Mouse (Mus musculus) embryonic facial prominence, embryonic 11.5 days (tissue): Measurements from ENCODE around the gene Rbfox3. TPM values are rescaled to one million over a fixed set of nuclear protein-coding genes. Genes with fewer than 3 reads are reported as not detected.

Experiments
- ATAC-seq: fragments of 200-750 bp; cut with Nextera tagmentation; replicated peaks from 2 replicates; pipeline ENCODE4 v1.8.0; 2017; ENCODE audit warnings: low read depth; ENCODE audit not compliant: insufficient number of reproducible peaks, low FRiP score, low TSS enrichment
- DNase-seq: peaks from one replicate; pipeline ENCODE4 v3.0.0-alpha.2; 2015; ENCODE audit warnings: low spot score
- H3K27ac ChIP-seq: fragments of 300-500 bp; sonication (generic); replicated peaks from 2 replicates; pipeline ENCODE4 v1.5.1; 2014; ENCODE audit warnings: mild to moderate bottlenecking, low read depth, low read length, control low read depth
- H3K27me3 ChIP-seq: fragments of 300-500 bp; sonication (generic); 2 replicates; pipeline ENCODE4 v1.6.1; 2014; ENCODE audit warnings: mild to moderate bottlenecking, low read length, moderate library complexity, mixed read lengths; ENCODE audit not compliant: control insufficient read depth, insufficient read depth
- H3K36me3 ChIP-seq: fragments of 300-500 bp; sonication (generic); replicated peaks from 2 replicates; pipeline ENCODE4 v1.6.1; 2014; ENCODE audit warnings: low read depth, mild to moderate bottlenecking, low read length, moderate library complexity, mixed read lengths; ENCODE audit not compliant: control insufficient read depth, insufficient read depth
- H3K4me1 ChIP-seq: fragments of 300-500 bp; sonication (generic); 2 replicates; pipeline ENCODE4 v1.6.1; 2014; ENCODE audit warnings: low read length, mixed read lengths; ENCODE audit not compliant: control insufficient read depth, insufficient read depth
- H3K4me2 ChIP-seq: fragments of 300-500 bp; sonication (generic); 2 replicates; pipeline ENCODE4 v1.6.1; 2014; ENCODE audit warnings: low read depth, mild to moderate bottlenecking, control low read depth, low read length, moderate library complexity
- H3K4me3 ChIP-seq: fragments of 300-500 bp; sonication (generic); 2 replicates; pipeline ENCODE4 v1.5.1; 2014; ENCODE audit warnings: low read depth, low read length, control low read depth
- H3K9ac ChIP-seq: fragments of 300-500 bp; sonication (generic); replicated peaks from 2 replicates; pipeline ENCODE4 v1.6.1; 2014; ENCODE audit warnings: mild to moderate bottlenecking, control low read depth, low read length
- H3K9me3 ChIP-seq: fragments of 300-500 bp; sonication (generic); replicated peaks from 2 replicates; pipeline ENCODE4 v1.6.1; 2016; ENCODE audit warnings: mild to moderate bottlenecking, low read length, inconsistent platforms, mixed read lengths; ENCODE audit not compliant: control insufficient read depth
- WGBS: fragments of 180-500 bp; shearing (Covaris S2); extraction: QIAGEN DNeasy Blood & Tissue Kit; methylation state at CpG from one replicate; pipeline ENCODE4 v1.1.7; 2014; 5-methylcytosine and 5-hydroxymethylcytosine counted together
- polyA plus RNA-seq: library from polyadenylated mRNA; unstranded; fragments of >200 nt; fragmentation: Nextera tagmentation; extraction: Ambion mirVana; gene quantifications from 2 replicates; pipeline ENCODE4 v1.2.1, GENCODE M21; 2014

Rbfox3 gene
- polyA plus RNA-seq, 1 experiment from 2014 or later: 2.5 TPM

DNA sequence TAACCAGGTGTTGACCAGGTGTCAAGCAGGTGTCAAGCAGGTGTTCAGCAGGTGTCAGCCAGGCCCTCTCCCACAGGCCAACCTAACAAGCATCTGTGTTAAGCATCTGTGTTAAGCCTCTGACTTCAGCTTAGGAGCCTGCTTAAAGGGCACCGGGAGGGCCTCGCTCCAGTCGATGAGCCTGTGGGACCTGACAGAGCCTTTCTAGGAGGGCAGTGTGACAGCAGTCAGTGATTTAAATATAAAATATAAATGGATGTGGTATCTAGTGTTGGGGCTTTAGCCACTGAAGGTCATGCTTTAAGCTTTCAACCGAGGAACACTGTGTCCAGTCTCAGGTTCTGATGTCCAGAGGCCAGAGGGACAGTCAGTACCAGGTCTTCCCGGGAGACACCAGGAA, 18.5 kb downstream of the Rbfox3 start:
- H3K36me3 ChIP-seq: no peaks in the 10 kb centered on the region
- H3K27ac ChIP-seq: no peak overlapping the region
- DNase-seq (no peak), ATAC-seq (no peak)
- H3K4me1 ChIP-seq: no peaks in the 10 kb centered on the region
- H3K9ac ChIP-seq: no peak overlapping the region
- H3K27me3 ChIP-seq: no peaks in the 10 kb centered on the region
- WGBS: 86% methylated on average over 5 of the region's 5 CpGs
- H3K4me3 ChIP-seq: no peak overlapping the region
- H3K9me3 ChIP-seq: no peaks in the 10 kb centered on the region
- no peak overlapping the region for H3K4me2 ChIP-seq

DNA sequence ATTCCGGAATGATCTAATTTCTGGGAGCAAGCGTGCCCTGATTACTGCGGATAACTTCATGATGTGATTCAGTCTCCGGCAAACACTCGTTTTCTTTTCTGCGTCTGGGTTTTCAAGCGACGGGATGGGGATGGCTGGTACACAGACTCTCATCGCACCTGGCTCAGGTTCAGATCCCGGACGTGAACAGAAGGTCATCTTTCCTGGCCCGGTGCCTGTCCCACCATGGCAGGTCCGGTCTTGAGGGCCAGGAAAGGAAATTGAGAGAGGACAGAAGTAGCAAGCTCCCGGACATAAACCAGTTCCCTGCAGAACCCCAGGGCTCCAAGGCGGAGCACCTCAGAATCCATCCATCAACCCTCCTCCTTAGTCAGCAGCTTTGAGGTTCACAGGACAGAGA, 19.9 kb downstream of the Rbfox3 start:
- no peak for DNase-seq
- no peaks in the 10 kb centered on the region for H3K27me3 ChIP-seq
- H3K4me1 ChIP-seq: no peaks in the 10 kb centered on the region
- H3K4me2 ChIP-seq: no peak overlapping the region
- H3K9ac ChIP-seq: no peak overlapping the region
- no peak for ATAC-seq
- no peaks in the 10 kb centered on the region for H3K36me3 ChIP-seq
- no peaks in the 10 kb centered on the region for H3K9me3 ChIP-seq
- WGBS: 88% methylated on average over 15 of the region's 15 CpGs
- no peak overlapping the region for H3K4me3 ChIP-seq
- no peak overlapping the region for H3K27ac ChIP-seq

DNA sequence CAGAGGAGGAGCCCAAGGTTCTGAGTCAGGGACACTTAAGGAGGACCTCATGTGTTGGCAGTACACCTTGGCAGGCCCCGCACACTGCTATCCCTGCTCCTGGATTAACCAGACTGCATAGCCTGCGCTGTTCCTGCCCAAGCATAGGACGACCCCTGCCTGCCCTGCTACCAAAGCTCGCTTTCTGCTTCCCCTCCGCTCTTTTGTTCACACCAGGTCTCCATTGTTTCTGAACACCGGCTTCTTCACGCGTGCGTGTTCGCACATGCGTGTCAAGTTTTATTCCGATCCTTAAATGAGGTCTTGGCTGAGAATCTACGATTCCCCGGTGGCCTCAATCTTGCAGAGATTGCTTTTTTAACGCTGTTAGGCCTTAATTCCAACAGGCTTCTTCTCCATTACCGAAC, 20.4 kb downstream of the Rbfox3 start:
- Histone ChIP-seq H3K27me3 (no peaks in the 10 kb centered on the region), H3K27ac (no peak overlapping the region), H3K36me3 (no peaks in the 10 kb centered on the region), H3K4me2 (no peak overlapping the region), H3K9ac (no peak overlapping the region), H3K4me3 (no peak overlapping the region), H3K9me3 (no peaks in the 10 kb centered on the region), H3K4me1 (no peaks in the 10 kb centered on the region)
- DNase-seq: no peak
- no peak for ATAC-seq
- WGBS: 71% methylated on average over 16 of the region's 16 CpGs

DNA sequence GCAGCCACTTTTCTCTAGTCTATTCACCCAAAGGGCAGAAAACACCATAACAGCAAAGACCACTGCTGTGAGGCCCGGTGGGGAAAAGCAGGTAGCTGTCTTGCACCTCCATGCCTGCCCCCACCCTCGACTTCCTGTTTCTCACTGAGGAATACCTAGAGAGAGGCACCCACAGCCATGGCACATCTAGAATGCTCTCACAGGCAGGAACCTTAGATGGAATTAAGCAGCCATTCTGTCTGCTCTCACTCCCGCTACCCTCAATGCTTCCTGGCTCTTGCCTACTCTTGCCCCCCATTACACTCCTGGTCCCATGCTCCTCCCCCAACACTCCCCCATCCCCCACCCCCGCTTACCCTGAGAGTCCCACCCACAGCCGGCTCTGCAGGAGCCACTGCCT, 20.9 kb downstream of the Rbfox3 start:
- Histone ChIP-seq H3K4me3 (no peak overlapping the region), H3K27ac (no peak overlapping the region)
- 71% methylated on average over 5 of the region's 5 CpGs for WGBS

DNA sequence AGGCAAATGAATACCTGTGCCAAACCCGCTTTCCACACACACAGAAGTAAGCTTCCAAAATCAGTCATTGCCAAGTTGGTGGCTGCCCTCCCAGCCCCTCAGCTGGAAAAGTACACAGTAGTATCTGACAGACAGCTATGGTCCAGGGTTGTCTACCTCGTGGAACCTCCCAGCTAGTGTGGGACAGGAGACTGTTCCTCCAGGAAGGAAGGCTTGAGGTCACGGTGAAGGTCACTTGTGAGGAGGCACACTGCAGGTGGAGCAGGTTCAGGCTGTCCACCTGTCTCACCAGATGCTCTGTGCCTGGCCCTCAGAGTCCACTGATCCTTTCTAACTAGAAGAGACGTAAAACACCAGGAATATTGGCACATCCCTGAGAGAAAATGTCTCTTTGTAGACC, 21.9 kb downstream of the Rbfox3 start:
- no peaks in the 10 kb centered on the region for H3K4me1 ChIP-seq
- H3K4me2 ChIP-seq: no peak overlapping the region
- H3K9me3 ChIP-seq: no peaks in the 10 kb centered on the region
- H3K4me3 ChIP-seq: no peak overlapping the region
- ATAC-seq (no peak), DNase-seq (no peak)
- no peaks in the 10 kb centered on the region for H3K27me3 ChIP-seq
- no peak overlapping the region for H3K27ac ChIP-seq
- WGBS: 81% methylated on average over 4 of the region's 4 CpGs
- no peaks in the 10 kb centered on the region for H3K36me3 ChIP-seq
- no peak overlapping the region for H3K9ac ChIP-seq

More for the DNA sequence above, 20.9 kb downstream of the Rbfox3 start:
- no peak for DNase-seq
- Histone ChIP-seq H3K36me3 (no peaks in the 10 kb centered on the region), H3K9me3 (no peaks in the 10 kb centered on the region), H3K27me3 (no peaks in the 10 kb centered on the region), H3K4me1 (no peaks in the 10 kb centered on the region), H3K9ac (no peak overlapping the region), H3K4me2 (no peak overlapping the region)
- ATAC-seq: no peak

DNA sequence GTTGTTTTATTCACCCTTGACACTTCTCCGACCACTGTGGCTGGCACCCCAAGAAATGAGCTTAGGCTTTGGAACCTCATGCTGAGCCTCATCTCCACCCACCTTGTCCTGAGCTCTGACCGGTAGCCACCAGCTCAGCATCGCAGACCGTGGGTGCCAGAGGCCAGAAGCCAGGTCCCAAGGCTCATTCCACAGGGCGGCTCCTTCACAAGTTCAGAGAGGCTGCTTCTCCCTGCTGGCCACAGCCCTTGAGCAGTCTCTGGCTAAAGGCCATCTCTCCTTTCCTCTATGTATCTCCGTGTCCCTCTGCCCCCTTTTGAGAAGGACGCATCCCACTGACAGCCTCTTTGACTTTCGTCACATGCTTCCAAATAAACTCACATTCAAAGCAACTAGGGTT, 23.0 kb downstream of the Rbfox3 start:
- no peak overlapping the region for H3K27ac ChIP-seq
- H3K4me3 ChIP-seq: no peak overlapping the region
- no peaks in the 10 kb centered on the region for H3K27me3 ChIP-seq
- no peak for ATAC-seq
- WGBS: 81% methylated on average over 8 of the region's 8 CpGs
- no peaks in the 10 kb centered on the region for H3K9me3 ChIP-seq
- no peak overlapping the region for H3K9ac ChIP-seq
- no peaks in the 10 kb centered on the region for H3K36me3 ChIP-seq
- DNase-seq: no peak
- H3K4me1 ChIP-seq: no peaks in the 10 kb centered on the region
- no peak overlapping the region for H3K4me2 ChIP-seq

DNA sequence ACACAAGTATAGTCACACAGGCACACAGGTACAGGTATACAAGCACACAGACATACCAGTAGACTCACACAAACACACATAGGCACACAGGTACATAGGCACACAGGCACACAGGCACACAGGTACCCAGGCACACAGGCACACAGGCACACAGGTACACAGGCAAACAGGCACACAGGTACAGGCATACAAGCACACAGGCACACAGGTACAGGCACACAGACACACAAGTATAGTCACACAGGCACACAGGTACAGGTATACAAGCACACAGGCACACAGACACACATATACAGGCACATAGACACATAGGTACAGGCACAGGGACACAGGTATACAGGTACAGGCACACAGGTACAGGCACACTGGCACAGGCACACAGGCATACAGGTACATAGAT, 24.2 kb downstream of the Rbfox3 start:
- ATAC-seq: no peak
- no peak overlapping the region for H3K4me2 ChIP-seq
- no peak overlapping the region for H3K27ac ChIP-seq
- H3K9me3 ChIP-seq: no peaks in the 10 kb centered on the region
- no peak for DNase-seq
- no peak overlapping the region for H3K9ac ChIP-seq
- no peak overlapping the region for H3K4me3 ChIP-seq
- H3K4me1 ChIP-seq: no peaks in the 10 kb centered on the region
- H3K27me3 ChIP-seq: no peaks in the 10 kb centered on the region
- H3K36me3 ChIP-seq: no peaks in the 10 kb centered on the region

DNA sequence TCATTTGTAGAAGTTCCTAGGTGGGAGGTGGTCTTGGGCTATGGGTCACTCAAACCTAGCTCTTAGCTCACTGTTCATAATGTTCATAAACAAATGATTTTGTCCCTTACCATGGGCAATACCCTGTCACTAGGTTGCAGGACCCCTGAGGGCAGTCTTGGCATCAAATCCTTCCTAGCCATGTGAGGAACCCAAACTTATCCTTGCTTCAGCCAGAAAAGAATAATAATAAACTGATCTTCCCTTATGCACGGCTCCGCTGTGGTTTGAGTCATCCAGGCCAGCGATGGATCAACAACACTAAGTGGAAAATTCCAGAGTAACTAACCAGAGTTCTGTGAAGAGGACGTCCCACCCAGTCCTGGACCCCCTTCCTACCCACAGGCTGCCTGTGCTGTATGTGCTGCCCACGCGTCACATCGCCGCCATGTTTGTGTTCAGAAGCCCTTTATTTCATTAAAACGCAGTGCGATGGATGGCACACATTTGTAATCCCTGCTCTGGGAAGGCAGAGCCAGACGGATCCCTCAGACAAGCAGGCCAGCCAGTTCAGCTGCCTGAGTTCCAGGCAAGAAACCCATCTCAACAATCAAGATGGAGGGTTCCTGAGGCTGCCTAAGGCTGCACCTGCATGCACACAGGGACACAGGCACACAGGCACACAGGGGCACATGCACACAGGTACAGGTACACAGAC, 25.0 kb downstream of the Rbfox3 start:
- Histone ChIP-seq H3K27ac (no peak overlapping the region), H3K4me1 (no peaks in the 10 kb centered on the region)
- WGBS: 89% methylated on average over 11 of the region's 11 CpGs

More for the DNA sequence above, 25.0 kb downstream of the Rbfox3 start:
- Histone ChIP-seq H3K4me2 (no peak overlapping the region), H3K27me3 (no peaks in the 10 kb centered on the region), H3K9ac (no peak overlapping the region), H3K36me3 (no peaks in the 10 kb centered on the region), H3K4me3 (no peak overlapping the region), H3K9me3 (no peaks in the 10 kb centered on the region)
- ATAC-seq (no peak), DNase-seq (no peak)
